Mouse (Mus musculus) stomach, postnatal 0 days (tissue): Measurements from ENCODE around the gene Zfhx3. TPM values are rescaled to one million over a fixed set of nuclear protein-coding genes. Genes with fewer than 3 reads are reported as not detected.

Experiments
- ATAC-seq: fragments of 200-750 bp; cut with Nextera tagmentation; 2 replicates; pipeline ENCODE4 v1.8.0; 2017; ENCODE audit not compliant: low FRiP score, low TSS enrichment
- DNase-seq: peaks from one replicate; pipeline ENCODE4 v3.0.0-alpha.2; 2016; ENCODE audit warnings: low spot score
- H3K27ac ChIP-seq: fragments of 300-500 bp; sonication (generic); replicated peaks from 2 replicates; pipeline ENCODE4 v1.5.1; 2014; ENCODE audit warnings: mild to moderate bottlenecking, control low read depth
- H3K27me3 ChIP-seq: fragments of 300-500 bp; sonication (generic); 2 replicates; pipeline ENCODE4 v1.6.1; 2014; ENCODE audit warnings: low read length; ENCODE audit not compliant: control insufficient read depth, insufficient read depth
- H3K36me3 ChIP-seq: fragments of 300-500 bp; sonication (generic); 2 replicates; pipeline ENCODE4 v1.6.1; 2014; ENCODE audit warnings: low read length, mixed read lengths; ENCODE audit not compliant: control insufficient read depth, insufficient read depth
- H3K4me1 ChIP-seq: fragments of 300-500 bp; sonication (generic); replicated peaks from 2 replicates; pipeline ENCODE4 v1.6.1; 2014; ENCODE audit warnings: antibody characterized with exemption; ENCODE audit not compliant: control insufficient read depth, insufficient read depth
- H3K4me2 ChIP-seq: fragments of 300-500 bp; sonication (generic); replicated peaks from 2 replicates; pipeline ENCODE4 v1.6.1; 2014; ENCODE audit warnings: low read depth, mild to moderate bottlenecking, control low read depth, moderate library complexity
- H3K4me3 ChIP-seq: fragments of 300-500 bp; sonication (generic); 2 replicates; pipeline ENCODE4 v1.5.1; 2014; ENCODE audit warnings: low read depth, low read length, control low read depth
- H3K9ac ChIP-seq: fragments of 300-500 bp; sonication (generic); 2 replicates; pipeline ENCODE4 v1.6.1; 2014; ENCODE audit warnings: mild to moderate bottlenecking, low read length, control low read depth, mixed read lengths
- H3K9me3 ChIP-seq: fragments of 300-500 bp; sonication (generic); 2 replicates; pipeline ENCODE4 v1.6.1; 2016; ENCODE audit warnings: low read length; ENCODE audit not compliant: control insufficient read depth
- CTCF ChIP-seq: IDR thresholded peaks from 2 replicates; pipeline ENCODE4 v1.5.1; 2016; ENCODE audit warnings: antibody characterized with exemption, low read depth, mild to moderate bottlenecking, moderate library complexity
- EP300 ChIP-seq: optimal IDR thresholded peaks from 2 replicates; pipeline ENCODE3; 2016; ENCODE audit warnings: antibody characterized with exemption
- WGBS: fragments of 180-500 bp; shearing (Covaris S2); extraction: QIAGEN DNeasy Blood & Tissue Kit; methylation state at CpG from one replicate; pipeline ENCODE4 v1.1.7; 2014; 5-methylcytosine and 5-hydroxymethylcytosine counted together
- polyA plus RNA-seq: library from polyadenylated mRNA; unstranded; fragments of >200 nt; fragmentation: Nextera tagmentation; extraction: Ambion mirVana; gene quantifications from 2 replicates; pipeline ENCODE4 v1.2.1, GENCODE M21; 2015

Gene Zfhx3
- polyA plus RNA-seq, 1 experiment from 2014 or later, result 4.6 TPM

GRCm38 (mm10) chr8:107980618-107981017 is 38.2 kb downstream of the Zfhx3 start:
- no peak for TF ChIP-seq EP300
- no peak for TF ChIP-seq CTCF

GRCm38 (mm10) chr8:107986629-107987028 is 44.2 kb downstream of the Zfhx3 start:
- ATAC-seq (no peak), DNase-seq (no peak)
- Histone ChIP-seq H3K4me3 (no peak overlapping the region), H3K4me1 (no peaks in the 10 kb centered on the region), H3K27ac (no peak overlapping the region), H3K36me3 (no peaks in the 10 kb centered on the region), H3K27me3 (no peaks in the 10 kb centered on the region), H3K9me3 (no peaks in the 10 kb centered on the region), H3K9ac (no peak overlapping the region), H3K4me2 (no peak overlapping the region)
- TF ChIP-seq EP300, result no peak
- TF ChIP-seq CTCF, result no peak
- WGBS, result 75% methylated on average over 15 of the region's 15 CpGs

More at GRCm38 (mm10) chr8:107980618-107981017, 38.2 kb downstream of the Zfhx3 start:
- no peaks in the 10 kb centered on the region for H3K4me1 ChIP-seq
- no peak overlapping the region for H3K9ac ChIP-seq
- WGBS, result 38% methylated on average over 10 of the region's 10 CpGs
- no peak overlapping the region for H3K4me2 ChIP-seq
- no peaks in the 10 kb centered on the region for H3K9me3 ChIP-seq
- DNase-seq, result no peak
- ATAC-seq, result no peak
- H3K4me3 ChIP-seq, result no peak overlapping the region
- no peak overlapping the region for H3K27ac ChIP-seq
- no peaks in the 10 kb centered on the region for H3K36me3 ChIP-seq
- no peaks in the 10 kb centered on the region for H3K27me3 ChIP-seq

GRCm38 (mm10) chr8:107998874-107999273 is 56.4 kb downstream of the Zfhx3 start:
- H3K9me3 ChIP-seq, result no peaks in the 10 kb centered on the region
- 72% methylated on average over 10 of the region's 10 CpGs for WGBS
- DNase-seq, result no peak

GRCm38 (mm10) chr8:108011516-108011915 is 69.1 kb downstream of the Zfhx3 start:
- TF ChIP-seq EP300 (no peak), CTCF (no peak)
- ATAC-seq (no peak), DNase-seq (no peak)
- Histone ChIP-seq H3K27ac (no peak overlapping the region), H3K4me3 (no peak overlapping the region), H3K36me3 (no peaks in the 10 kb centered on the region), H3K9ac (no peak overlapping the region), H3K4me2 (no peak overlapping the region), H3K9me3 (no peaks in the 10 kb centered on the region), H3K27me3 (no peaks in the 10 kb centered on the region), H3K4me1 (no peaks in the 10 kb centered on the region)
- 83% methylated on average over 11 of the region's 11 CpGs for WGBS

More at GRCm38 (mm10) chr8:107998874-107999273, 56.4 kb downstream of the Zfhx3 start:
- Histone ChIP-seq H3K4me1 (no peaks in the 10 kb centered on the region), H3K9ac (no peak overlapping the region), H3K27ac (no peak overlapping the region), H3K4me2 (no peak overlapping the region), H3K4me3 (no peak overlapping the region), H3K36me3 (no peaks in the 10 kb centered on the region), H3K27me3 (no peaks in the 10 kb centered on the region)
- no peak for ATAC-seq
- no peak for TF ChIP-seq CTCF
- TF ChIP-seq EP300, result no peak

- WGBS, result 65% methylated on average over 5 of the region's 5 CpGs
- Histone ChIP-seq H3K36me3 (no peaks in the 10 kb centered on the region), H3K27me3 (no peaks in the 10 kb centered on the region), H3K4me1 (no peaks in the 10 kb centered on the region), H3K27ac (no peak overlapping the region), H3K4me2 (no peak overlapping the region), H3K9me3 (no peaks in the 10 kb centered on the region; the same call in 1 of the 2 replicates), H3K9ac (no peak overlapping the region), H3K4me3 (no peak overlapping the region)
- no peak for TF ChIP-seq EP300
- no peak for TF ChIP-seq CTCF
- no peak for DNase-seq
- ATAC-seq, result no peak
These were observed 75.3 kb downstream of the Zfhx3 start for GRCm38 (mm10) chr8:108017727-108018126.

- TF ChIP-seq EP300, result no peak
- TF ChIP-seq CTCF, result no peak
- H3K4me3 ChIP-seq, result no peak overlapping the region
- H3K9ac ChIP-seq, result no peak overlapping the region
- WGBS, result 85% methylated on average over 3 of the region's 3 CpGs
- H3K9me3 ChIP-seq, result no peaks in the 10 kb centered on the region; the same call in 1 of the 2 replicates
- no peaks in the 10 kb centered on the region for H3K36me3 ChIP-seq
- no peaks in the 10 kb centered on the region for H3K4me1 ChIP-seq
- H3K27ac ChIP-seq, result no peak overlapping the region
- H3K27me3 ChIP-seq, result no peaks in the 10 kb centered on the region
- DNase-seq, result no peak
- ATAC-seq, result no peak
- H3K4me2 ChIP-seq, result no peak overlapping the region
These were observed 77.2 kb downstream of the Zfhx3 start for GRCm38 (mm10) chr8:108019651-108020050.
